Mouse (Mus musculus) left cerebral cortex, adult 18-20 months (tissue): ENCODE measurements around the gene Mta2. TPM values are rescaled to one million over a fixed set of nuclear protein-coding genes. Genes with fewer than 3 reads are reported as not detected.
"Not testable (repeated sequence)": the region's sequence is repeated elsewhere in the genome, so short reads cannot be mapped to it uniquely, and the experiment has no call there.

ENCODE experiments used
- DNase-seq, 2 experiments: peaks; one replicate each; pipeline ENCODE4 v3.0.0; 2021 to 2022; ENCODE audit warnings: low spot score in 2 of 2, mixed read lengths in 1 of 2
- long read RNA-seq, 2 experiments: library from polyadenylated mRNA; stranded (forward); transcript quantifications; one replicate each; pipeline ENCODE4 v2.0.0; 2021
- total RNA-seq, 2 experiments: library from RNA; stranded (reverse); gene quantifications; 2 replicates each; pipeline ENCODE4 v1.2.3; 2021

Gene Mta2
- total RNA-seq, result 10 to 100 TPM; 49.6 to 49.8 TPM
- long read RNA-seq, experiment 1, transcript Mta2-201 (18 exons, 3,135 nt), result major isoform, 35 of 54 reads
- long read RNA-seq, experiment 1, partial matches to known transcripts, result 8 of 54 reads
- long read RNA-seq, experiment 1, other reads (novel, unspliced or antisense), result 11 of 54 reads
- long read RNA-seq, experiment 2, transcript Mta2-201 (18 exons, 3,135 nt), result major isoform, 31 of 42 reads
- long read RNA-seq, experiment 2, partial matches to known transcripts, result 6 of 42 reads
- long read RNA-seq, experiment 2, other reads (novel, unspliced or antisense), result 5 of 42 reads

DNA sequence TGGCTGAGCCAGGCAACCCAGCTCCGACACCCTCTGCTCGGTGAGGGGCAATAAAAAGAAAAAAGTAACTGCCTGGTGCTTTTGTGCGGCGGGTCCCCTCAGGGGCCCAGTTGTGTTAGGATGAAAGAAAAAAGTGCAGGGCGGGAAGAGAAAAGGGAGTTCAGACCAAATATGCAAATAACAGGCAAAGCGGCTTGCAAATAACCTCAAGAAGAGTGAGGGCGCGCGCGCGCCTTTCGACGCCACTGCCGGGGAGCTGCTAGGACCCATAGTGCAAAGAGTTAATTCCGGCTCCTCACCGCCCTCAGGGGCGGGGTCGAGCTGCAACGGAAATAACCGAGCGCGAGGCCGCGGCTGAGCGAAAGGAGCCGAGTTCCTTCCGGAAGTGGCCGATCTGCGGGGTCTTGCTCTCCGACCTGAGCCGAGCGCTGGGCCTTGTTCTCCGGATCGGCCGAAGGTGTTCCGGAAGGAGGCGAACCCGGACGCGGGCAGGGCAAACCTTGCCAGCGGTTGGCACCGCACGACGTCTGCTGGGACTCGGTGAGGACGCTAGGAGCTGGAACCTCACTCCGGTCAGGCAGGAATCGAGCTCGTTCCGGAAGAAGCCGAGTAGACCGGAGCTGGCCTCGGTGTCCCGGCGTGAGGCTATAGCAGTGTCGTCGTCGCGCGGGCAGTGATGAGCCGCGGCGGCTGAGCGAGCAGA is at the start of gene Mta2:
Gene Mta2 (plus strand): TSS at position 361 of the 703 bp plus-strand sequence.
- peak; percentile 93 to 97 for DNase-seq

DNA sequence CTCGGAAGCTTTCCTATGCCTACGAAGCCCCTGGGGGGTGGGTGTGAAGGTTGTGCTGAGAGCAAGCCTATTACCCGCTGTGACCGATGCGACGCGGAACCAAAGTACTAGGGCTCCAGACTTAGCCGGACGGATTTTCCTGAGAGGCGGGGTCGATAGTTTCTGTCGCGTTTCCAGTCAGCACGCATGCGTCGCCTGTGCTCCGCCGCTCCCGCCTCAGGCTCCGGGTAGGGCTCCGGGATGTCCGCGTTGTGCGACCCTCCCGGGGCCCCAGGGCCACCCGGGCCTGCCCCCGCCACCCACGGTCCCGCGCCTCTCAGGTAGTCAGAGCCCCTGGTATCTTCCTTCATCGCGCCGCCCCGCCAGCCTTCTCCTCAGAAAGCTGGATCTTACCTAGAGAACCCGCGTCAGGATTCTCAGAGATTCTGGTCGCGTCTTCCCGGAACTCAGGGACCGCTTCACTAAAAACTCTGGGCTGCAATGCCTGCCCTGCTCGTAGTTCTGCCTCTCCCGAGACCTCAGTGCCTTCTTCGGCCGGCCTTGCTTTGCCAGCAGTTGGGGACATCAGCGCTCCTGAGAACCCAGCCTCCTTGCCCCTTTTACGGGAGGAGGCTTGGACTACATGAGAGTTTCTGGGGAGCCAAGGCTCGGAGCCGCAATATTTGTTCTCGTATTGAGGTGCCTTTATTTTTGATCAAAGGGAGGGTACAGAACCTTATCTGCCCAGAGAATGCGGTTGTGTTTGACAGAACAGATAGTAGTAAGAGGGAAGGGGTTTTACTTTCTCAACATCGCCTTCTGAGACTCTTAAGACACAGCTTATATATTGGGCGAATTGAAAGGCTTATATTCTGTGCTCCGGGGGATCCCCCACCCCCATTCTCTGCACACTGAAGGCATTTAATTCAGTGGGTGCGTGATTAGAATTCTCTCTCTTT is 48.6 kb upstream of the Mta2 start, which contains the start of gene Ints5:
Gene Ints5 (plus strand): TSS at position 177 of the 938 bp plus-strand sequence.
- DNase-seq, result peak; percentile 84 to 87

DNA sequence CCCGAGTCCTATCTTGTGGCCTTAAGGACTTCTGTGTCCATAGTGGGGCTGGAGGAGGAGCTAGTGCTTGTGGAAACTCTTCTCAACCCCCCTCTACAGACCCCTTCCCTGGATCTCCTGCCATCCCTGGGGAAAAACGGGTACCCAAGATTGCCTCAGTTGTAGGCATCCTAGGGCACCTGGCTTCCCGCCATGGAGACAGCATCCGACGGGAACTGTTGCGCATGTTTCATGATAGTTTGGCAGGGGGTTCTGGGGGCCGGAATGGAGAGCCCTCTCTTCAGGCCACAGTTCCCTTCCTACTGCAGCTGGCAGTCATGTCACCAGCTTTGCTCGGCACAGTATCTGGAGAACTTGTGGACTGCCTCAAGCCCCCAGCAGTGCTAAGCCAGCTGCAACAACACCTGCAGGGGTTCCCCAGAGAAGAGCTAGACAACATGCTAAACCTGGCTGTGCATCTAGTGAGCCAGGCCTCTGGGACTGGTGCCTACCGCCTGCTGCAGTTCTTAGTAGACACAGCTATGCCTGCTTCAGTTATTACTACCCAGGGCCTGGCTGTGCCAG is 46.2 kb upstream of the Mta2 start:
- DNase-seq, result no peak

DNA sequence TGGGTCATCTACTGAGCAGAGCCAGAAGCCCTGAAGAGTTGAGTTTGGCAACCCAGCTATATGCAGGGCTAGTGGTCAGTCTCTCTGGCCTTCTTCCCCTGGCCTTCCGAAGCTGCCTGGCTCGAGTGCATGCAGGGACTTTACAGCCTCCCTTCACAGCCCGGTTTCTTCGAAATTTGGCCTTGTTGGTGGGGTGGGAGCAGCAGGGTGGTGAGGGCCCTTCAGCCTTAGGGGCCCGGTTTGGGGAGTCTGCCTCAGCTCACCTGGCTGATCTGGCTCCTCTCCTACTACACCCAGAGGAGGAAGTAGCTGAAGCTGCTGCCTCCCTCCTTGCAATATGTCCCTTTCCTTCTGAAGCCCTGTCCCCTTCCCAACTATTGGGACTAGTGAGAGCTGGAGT is 45.4 kb upstream of the Mta2 start:
- not testable (repeated sequence) for DNase-seq

DNA sequence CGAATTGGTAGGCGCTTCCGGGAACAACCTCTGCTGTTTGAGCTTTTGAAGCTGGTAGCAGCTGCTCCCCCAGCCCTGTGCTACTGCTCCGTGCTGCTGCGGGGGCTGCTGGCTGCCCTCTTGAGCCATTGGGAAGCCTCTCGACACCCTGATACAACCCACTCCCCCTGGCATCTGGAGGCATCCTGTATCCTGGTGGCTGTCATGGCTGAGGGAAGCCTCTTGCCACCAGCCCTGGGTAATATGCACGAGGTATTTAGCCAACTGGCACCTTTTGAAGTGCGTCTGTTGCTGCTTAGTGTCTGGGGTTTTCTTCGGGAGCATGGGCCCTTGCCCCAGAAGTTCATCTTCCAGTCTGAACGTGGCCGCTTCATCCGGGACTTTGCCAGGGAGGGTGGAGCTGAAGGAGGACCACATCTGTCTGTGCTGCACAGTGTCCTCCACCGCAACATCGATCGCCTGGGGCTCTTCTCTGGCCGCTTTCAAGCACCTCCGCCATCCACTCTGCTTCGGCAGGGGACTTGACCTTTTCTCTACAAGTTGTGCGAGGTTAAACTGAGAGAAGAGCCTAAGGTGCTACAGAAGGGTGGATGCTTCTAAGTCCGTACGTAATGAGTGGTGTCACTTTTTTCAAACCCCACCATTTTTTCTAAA is 44.3 kb upstream of the Mta2 start:
- not testable (repeated sequence) for DNase-seq

DNA sequence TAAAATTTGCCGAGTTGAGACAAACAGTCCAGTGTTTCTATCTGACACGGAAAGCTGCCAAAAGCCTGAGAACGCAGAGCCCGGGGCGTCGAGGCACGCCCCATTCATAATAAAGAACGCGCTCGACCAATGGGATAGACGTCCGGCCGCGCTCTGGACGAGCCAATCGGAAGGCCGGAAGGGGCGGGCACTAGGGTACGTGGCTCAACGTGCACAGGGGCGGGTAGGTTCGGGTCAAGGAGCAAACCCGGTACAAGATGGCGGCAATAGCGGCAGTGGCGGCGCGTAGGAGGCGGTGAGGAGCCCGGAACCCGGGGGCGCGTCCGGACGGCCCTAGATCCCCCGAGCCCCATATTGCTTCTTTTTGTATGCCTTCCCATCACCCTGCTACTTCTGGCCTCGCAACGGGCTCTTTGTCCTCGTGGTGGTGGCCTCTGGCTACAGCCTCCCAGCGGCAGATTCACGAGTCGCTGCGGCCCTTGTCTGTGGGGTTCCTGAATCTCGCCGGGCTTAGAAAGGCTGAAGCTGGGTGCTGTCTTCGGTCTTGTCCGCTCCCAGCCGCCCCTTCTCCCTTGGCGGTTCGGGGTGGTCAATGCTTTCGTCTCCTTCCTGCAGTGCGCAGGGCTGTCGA is 43.7 kb upstream of the Mta2 start, which contains the start of gene Ganab:
Gene Ganab (plus strand): TSS at position 207 of the 631 bp plus-strand sequence.
- peak; percentile 95 to 99 for DNase-seq

DNA sequence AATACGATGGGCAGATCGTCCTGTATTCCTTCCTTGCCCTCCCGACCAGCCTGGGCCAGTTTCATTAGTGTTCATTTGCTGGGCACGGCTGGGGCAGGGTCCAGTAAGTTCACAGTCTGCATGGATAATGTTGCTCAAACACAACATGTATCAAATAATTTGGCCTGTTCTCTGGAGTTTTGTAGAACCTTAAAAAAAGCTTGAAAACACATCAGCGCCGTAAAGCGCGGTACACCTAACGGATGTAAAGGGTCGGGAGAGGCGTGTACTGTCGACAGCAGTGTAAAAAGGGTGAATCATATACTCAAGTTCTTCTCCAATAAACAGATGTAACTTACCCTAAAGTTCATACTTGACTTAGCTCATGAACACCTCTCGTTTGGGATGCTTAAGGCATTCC is 43.1 kb upstream of the Mta2 start:
- no peak for DNase-seq

DNA sequence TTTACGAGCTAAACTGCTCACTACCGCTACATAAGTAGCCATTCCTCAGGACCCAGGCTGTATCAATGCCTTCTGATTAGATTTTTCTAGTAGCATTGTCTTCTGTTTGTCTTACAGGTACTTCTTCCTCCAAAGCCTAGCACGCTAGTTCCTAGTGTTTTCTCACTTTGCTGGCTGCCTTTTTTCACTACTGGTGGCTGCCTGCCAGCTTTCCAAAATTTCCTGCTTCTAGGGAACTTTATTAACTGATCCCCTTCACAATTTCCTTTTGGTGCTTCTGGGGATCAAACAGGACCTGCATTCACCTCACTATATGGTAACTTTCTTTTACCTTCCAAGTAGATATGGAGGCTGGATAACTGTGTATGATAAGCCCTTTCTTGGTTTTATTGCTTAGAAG is 42.6 kb upstream of the Mta2 start:
- no peak for DNase-seq

DNA sequence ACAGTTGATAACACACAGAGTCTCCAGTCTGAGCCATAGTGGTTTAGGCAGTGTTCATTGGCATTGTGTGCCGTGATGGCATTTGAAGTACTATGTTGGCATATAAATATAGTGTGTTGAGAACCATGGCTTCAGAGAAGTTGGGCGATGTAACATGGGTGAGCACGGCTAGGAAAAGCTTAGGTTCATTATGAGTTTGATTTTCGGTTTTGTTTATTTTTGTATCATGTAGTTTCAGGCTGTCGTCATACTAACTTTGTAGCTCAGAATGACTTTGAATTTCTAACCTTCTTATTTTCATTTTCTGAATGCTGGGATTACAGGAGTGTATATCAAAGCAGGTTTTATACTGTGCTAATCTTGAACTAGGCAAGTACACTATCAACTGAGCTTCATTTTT is 38.3 kb upstream of the Mta2 start:
- no peak for DNase-seq

DNA sequence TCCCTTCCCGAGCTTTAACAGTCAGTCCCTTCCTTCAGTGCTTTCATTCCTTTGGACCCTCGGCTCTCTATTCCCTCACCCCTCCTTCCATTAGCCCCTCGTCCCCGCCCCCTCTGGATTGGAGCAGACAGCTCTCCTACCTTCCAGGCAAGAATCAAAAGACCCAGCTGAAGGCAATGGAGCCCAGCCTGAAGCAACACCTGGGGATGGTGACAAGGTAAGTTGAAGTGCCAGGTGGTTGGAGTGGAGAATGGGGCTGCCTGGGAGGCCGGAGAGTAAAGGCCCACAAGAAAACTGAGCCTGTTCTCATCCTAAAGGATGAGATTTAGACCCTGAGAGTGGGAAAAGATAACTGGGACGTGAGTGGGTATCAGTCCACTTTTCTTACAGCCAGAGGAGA is 33.1 kb upstream of the Mta2 start:
- no peak for DNase-seq

DNA sequence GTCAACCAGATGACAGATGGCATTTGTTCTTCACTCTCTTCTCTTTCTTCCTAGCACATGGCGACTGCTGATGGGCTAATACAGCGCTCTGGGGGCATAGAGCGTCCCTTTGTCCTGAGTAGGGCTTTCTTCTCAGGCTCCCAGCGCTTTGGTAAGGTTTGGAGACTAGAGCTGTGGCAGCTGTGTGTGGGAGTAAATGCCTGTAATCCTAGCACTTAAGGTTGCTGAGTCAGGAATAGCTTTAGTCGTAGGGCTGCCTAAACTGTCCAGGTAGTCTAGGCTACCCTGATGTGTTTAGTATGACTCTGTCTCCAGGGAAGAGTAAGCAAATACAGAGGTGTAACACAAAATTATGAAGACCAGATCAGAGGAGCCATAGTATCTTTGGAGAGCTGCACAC is 29.9 kb upstream of the Mta2 start:
- peak in 1 of 2 experiments; percentile 53 for DNase-seq

DNA sequence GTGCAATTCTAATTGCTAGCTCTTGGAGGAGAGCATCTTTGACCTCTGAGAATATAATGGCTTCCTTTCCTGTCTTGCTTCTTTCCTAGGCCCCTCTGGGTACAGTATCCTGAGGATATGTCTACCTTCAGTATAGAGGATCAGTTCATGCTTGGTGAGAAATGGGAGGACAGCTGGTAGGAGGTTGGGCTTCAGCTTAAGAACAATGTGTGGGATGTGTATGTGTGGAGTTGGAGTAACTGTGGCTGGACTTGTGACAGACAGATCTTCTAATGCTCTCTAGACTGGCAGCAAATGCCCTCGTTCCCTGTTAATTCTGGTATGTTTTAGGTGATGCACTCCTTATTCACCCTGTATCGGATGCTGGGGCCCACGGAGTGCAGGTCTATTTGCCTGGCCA is 27.5 kb upstream of the Mta2 start:
- DNase-seq, result peak in 1 of 2 experiments; percentile 54

DNA sequence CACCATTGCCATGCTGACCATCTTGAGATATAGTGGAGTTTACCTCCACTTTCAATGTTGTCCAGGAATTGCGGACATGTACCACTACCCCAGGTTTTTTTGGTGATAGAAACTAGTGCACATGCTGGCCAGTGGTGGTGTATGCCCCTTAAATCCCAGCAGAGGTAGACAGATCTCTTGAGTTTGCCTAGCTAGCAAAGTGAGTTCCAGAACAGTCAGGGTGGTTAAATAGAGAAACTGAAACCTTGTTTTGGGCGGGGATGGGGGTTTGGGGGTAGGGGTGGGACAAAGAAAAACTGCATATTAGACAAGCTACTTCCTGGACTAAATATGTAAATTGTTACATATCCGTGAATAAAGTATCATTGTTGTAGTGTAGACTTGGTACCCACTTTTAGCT is 22.7 kb upstream of the Mta2 start:
- no peak for DNase-seq

DNA sequence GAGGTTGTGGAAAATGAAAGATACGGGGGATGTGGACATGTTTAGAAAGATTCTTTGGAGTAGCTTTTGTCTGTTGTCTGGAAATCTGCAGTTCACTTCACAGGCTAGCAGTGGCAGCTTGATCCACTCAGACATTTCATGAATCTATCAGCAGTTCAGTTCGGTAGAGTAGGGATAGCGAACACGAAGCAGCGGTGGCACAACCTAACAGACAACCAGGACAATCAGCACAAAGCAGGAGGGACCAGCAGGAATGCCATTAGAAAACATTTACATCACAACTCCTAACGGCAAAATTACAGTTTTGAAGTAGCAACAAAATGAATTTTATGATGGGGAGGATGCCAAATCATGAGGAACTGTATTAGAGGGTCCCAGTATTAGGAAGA is 22.0 kb upstream of the Mta2 start:
- DNase-seq, result no peak

DNA sequence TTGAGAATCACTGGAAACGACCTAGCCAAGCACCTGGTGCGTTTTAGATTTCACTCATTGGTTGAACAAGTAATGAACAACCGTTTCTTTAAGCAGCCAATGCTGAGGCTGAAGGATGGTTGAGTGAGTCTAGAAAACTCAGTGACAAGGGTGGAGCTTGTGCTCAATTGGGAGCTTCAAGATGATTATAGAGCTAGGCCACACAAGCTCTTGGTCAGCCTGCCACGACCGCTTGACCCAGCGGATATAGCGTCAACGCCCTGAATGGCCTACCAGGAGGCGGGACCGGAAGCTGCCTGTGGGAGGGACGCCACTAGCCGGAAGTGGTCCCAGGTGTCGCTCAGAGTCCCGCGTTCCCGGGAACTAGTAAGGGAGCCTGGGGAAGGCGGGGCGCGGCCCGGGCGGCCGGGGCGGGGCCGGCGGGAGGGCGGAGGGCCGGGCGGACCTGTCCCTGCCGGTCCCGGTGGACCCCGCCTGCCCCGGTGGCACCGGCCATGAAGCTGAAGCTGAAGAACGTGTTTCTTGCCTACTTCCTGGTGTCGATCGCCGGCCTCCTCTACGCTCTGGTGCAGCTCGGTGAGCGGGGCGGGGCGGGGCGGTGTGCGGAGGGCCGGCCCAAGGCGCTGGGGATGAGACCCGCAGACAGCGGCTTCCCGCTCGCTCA is 21.5 kb upstream of the Mta2 start, which contains the start of gene B3gat3:
Gene B3gat3 (plus strand): TSS at position 302 of the 664 bp plus-strand sequence.
- DNase-seq, result peak; percentile 95 to 96

DNA sequence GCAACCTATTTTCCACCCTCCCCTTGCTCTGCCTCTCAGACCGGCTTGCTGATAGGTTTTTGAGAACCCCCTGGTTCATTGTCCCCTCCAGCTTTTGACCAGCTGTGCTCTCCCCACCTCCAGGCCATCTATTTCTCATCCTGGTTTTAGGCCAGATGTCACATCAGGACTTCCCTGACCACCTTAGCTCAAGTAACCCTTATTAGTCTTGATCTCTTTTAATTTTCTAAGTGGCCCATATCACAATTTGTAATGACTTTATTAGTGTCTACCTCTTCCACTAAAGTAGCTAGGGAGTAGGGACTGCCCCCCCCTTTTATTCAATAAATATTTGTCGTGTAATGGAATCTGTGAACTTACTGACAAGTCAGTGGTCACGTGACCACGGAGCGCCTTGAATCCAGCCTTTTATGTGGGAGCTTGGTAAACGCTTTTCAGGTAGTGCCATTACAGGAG is 20.8 kb upstream of the Mta2 start:
- no peak for DNase-seq

DNA sequence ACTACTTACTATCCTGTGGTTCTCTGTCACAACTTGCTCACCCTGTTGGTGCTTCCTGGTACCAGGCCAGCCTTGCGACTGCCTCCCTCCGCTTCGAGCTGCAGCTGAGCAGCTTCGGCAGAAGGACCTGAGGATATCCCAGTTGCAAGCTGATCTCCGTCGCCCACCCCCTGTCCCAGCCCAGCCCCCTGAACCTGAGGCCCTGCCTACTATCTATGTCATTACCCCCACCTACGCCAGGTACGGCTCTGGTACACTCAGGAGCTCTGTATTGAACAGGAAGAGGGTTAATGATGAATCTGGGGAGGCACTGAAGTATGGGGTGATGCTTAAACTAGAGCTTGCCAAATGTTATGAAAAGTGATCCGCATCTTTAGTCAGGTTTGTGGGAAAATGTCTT is 19.9 kb upstream of the Mta2 start:
- no peak for DNase-seq

DNA sequence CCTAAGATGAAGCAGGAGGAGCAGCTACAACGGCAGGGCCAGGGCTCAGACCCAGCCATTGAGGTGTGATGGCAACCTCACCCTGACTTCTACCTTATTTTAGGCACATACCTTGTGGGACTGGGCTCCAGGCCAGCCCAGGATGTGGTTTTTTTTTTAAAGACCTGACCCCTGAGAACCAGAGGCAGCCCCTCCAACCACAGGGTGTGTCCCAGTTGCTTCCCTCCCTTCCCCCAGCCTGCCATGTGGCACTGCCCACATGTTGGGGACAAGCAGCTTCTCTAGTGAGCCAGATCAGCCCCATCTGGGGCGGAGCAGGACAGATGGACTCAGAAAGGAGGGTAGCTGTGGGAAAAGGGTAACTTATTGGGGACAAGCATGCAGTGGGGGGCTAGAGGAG is 14.9 kb upstream of the Mta2 start:
- DNase-seq, result no peak

DNA sequence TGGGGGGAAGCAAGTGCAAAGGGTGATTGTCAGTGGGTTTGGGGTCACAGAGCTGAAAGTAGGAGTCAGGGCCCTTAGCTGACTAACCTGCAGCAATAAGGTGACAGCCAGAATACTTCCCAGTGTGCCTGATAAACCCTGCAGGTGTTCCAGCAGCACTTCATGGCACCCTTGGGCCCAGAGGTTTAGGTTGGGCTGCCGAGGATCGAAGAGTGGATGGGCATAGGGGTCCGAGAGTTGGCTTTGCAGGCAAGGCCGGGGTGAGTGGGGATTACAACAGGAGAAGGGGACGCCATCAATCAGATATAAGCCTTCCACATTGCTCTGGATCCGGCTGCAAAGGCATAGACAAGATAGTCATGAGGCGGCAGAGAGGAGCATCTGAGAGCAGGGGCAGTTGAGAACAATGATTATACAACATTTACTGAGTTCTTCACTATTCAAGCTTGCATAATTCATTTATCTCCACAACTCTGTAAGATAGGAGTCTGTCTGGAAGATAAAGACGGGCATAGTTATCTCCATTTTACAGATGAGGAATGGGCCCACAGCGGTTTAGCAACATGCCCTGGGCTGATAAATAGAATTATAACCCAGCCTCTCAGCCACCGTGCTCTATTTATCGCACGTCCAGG is 13.7 kb upstream of the Mta2 start:
- DNase-seq, result no peak
